Mouse (Mus musculus) midbrain, embryonic 11.5 days (tissue): ENCODE data around the gene Rspry1. TPM values are rescaled to one million over a fixed set of nuclear protein-coding genes. Genes with fewer than 3 reads are reported as not detected.

Experiments used
- ATAC-seq: fragments of 200-750 bp; cut with Nextera tagmentation; 2 replicates; pipeline ENCODE4 v1.8.0; 2017; ENCODE audit warnings: moderate TSS enrichment, moderate library complexity; ENCODE audit not compliant: low FRiP score
- DNase-seq: peaks from one replicate; pipeline ENCODE4 v3.0.0; 2015; ENCODE audit warnings: low spot score; ENCODE audit errors: missing footprints
- H3K27ac ChIP-seq: fragments of 300-500 bp; sonication (generic); 2 replicates; pipeline ENCODE4 v1.5.1; 2014; ENCODE audit warnings: low read depth, low read length
- H3K27me3 ChIP-seq: fragments of 300-500 bp; sonication (generic); 2 replicates; pipeline ENCODE4 v1.6.1; 2014; ENCODE audit warnings: mild to moderate bottlenecking, low read length, moderate library complexity, mixed read lengths; ENCODE audit not compliant: control insufficient read depth, insufficient read depth
- H3K36me3 ChIP-seq: fragments of 300-500 bp; sonication (generic); 2 replicates; pipeline ENCODE4 v1.6.1; 2014; ENCODE audit warnings: mild to moderate bottlenecking, low read length, moderate library complexity, mixed read lengths; ENCODE audit not compliant: control insufficient read depth, insufficient read depth
- H3K4me1 ChIP-seq: fragments of 300-500 bp; sonication (generic); 2 replicates; pipeline ENCODE4 v1.6.1; 2014; ENCODE audit warnings: low read length; ENCODE audit not compliant: control insufficient read depth, insufficient read depth
- H3K4me2 ChIP-seq: fragments of 300-500 bp; sonication (generic); 2 replicates; pipeline ENCODE4 v1.6.1; 2014; ENCODE audit warnings: mild to moderate bottlenecking, moderate library complexity
- H3K4me3 ChIP-seq: fragments of 300-500 bp; sonication (generic); 2 replicates; pipeline ENCODE4 v1.5.1; 2014; ENCODE audit warnings: low read depth, low read length
- H3K9ac ChIP-seq: fragments of 300-500 bp; sonication (generic); 2 replicates; pipeline ENCODE4 v1.6.1; 2014; ENCODE audit warnings: low read length
- H3K9me3 ChIP-seq: fragments of 300-500 bp; sonication (generic); 2 replicates; pipeline ENCODE4 v1.6.1; 2016; ENCODE audit warnings: low read length; ENCODE audit not compliant: control insufficient read depth
- WGBS: fragments of 180-500 bp; shearing (Covaris S2); extraction: QIAGEN DNeasy Blood & Tissue Kit; methylation state at CpG from one replicate; pipeline ENCODE4 v1.1.7; 2014; 5-methylcytosine and 5-hydroxymethylcytosine counted together
- polyA plus RNA-seq: library from polyadenylated mRNA; unstranded; fragments of >200 nt; fragmentation: Nextera tagmentation; extraction: Ambion mirVana; gene quantifications from 2 replicates; pipeline ENCODE4 v1.2.1, GENCODE M21; 2014

The Rspry1 gene
- polyA plus RNA-seq, 1 experiment from 2014 or later, result 50.7 TPM

GRCm38 (mm10) chr8:94703972-94704668, 102.4 kb downstream of the Rspry1 start:
- Histone ChIP-seq H3K27me3 (no peaks in the 10 kb centered on the region), H3K9me3 (no peaks in the 10 kb centered on the region), H3K36me3 (no peaks in the 10 kb centered on the region), H3K27ac (0 out of 2 replicates have a peak overlapping the region, but pooled peaks have one; percentile 9), H3K4me2 (peak overlapping the region; percentile 50), H3K4me3 (peak overlapping the region; percentile 40), H3K9ac (peak overlapping the region; percentile 60), H3K4me1 (no peaks in the 10 kb centered on the region)
- ATAC-seq, result peak; percentile 90
- under 1% methylated on average over 35 of the region's 35 CpGs for WGBS
- DNase-seq, result peak; percentile 100

DNA sequence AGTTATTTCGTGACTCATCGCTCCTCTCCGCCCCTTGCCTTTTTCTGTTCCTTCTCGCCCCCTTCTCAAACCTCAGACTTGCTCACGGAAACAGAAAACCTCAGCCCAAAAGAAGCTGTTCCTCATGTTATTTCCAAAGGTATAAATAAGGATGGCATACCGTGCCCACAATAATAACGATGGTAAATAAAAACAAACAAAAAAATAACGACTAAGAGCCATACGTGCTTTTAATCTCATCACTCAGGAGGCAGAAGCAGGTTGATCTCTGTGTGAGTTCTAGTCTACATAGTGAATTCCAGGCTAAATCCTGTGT, 102.9 kb downstream of the Rspry1 start:
- Histone ChIP-seq H3K4me1 (no peaks in the 10 kb centered on the region), H3K4me2 (peak overlapping the region; percentile 50), H3K9ac (peak overlapping the region; percentile 60), H3K36me3 (no peaks in the 10 kb centered on the region), H3K27ac (0 out of 2 replicates have a peak overlapping the region, but pooled peaks have one; percentile 9), H3K9me3 (no peaks in the 10 kb centered on the region), H3K27me3 (no peaks in the 10 kb centered on the region), H3K4me3 (peak overlapping the region; percentile 40)
- no peak for ATAC-seq
- 22% methylated on average over 9 of the region's 9 CpGs for WGBS
- no peak for DNase-seq

DNA sequence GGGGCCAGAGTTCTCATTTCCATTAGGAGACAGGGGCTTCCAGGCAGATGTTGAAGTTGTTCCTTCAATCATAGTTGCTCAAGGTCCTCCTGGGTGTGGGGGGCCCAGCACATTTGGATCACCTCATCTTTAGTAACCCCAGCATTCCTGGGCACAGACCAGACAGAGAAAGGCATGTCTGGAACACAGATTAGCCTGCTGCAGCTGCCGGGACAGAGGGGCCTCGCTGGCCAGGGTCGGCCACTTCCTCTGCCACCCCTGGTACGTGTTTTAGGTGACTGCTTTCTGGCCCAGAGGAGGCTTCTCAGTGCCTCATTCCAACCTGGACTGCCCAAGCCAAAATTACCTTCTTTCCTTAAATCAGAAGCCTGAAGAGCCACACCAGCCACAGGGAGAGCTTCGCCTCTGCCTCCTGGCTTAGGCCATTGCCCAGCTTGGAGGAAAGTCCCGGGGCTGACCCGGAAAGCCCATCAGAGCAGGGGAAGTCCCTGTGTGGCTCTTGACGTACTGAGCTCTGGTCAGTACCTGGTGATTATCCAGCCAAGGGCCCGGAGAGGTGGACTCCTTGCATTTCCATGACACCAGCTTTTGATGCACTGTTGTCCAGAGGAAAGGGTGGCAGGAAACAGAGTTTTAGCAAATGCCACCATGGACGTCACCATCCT, 104.0 kb downstream of the Rspry1 start:
- Histone ChIP-seq H3K36me3 (no peaks in the 10 kb centered on the region), H3K27ac (no peak overlapping the region), H3K9me3 (no peaks in the 10 kb centered on the region), H3K9ac (no peak overlapping the region), H3K4me1 (no peaks in the 10 kb centered on the region), H3K27me3 (no peaks in the 10 kb centered on the region), H3K4me3 (no peak overlapping the region), H3K4me2 (no peak overlapping the region)
- DNase-seq (peak; percentile 81), ATAC-seq (no peak)
- 83% methylated on average over 10 of the region's 10 CpGs for WGBS

- DNase-seq, result no peak
- no peaks in the 10 kb centered on the region for H3K9me3 ChIP-seq
- no peak overlapping the region for H3K9ac ChIP-seq
- 76% methylated on average over 9 of the region's 9 CpGs for WGBS
- no peak overlapping the region for H3K4me2 ChIP-seq
- no peaks in the 10 kb centered on the region for H3K4me1 ChIP-seq
- H3K27me3 ChIP-seq, result no peaks in the 10 kb centered on the region
- no peak overlapping the region for H3K27ac ChIP-seq
- H3K4me3 ChIP-seq, result no peak overlapping the region
- H3K36me3 ChIP-seq, result no peaks in the 10 kb centered on the region
- no peak for ATAC-seq
Measured at GRCm38 (mm10) chr8:94706732-94707395, 105.1 kb downstream of the Rspry1 start.

Other genes with a start within 250 kb of the Rspry1 start
- 56.8 and 60.4 TPM in 2 replicates for gene Herpud1, start 215.5 kb upstream of the Rspry1 start, polyA plus RNA-seq
- gene Nlrc5, start 167.6 kb upstream of the Rspry1 start, polyA plus RNA-seq, result 0.23 TPM in 1 of 2 replicates, not detected in the other
- 11.1 and 12.4 TPM in 2 replicates for gene Cpne2, start 68.9 kb upstream of the Rspry1 start, polyA plus RNA-seq
- gene Fam192a, start 60 bp downstream of the Rspry1 start, polyA plus RNA-seq, result 107 and 127 TPM in 2 replicates
- 94.6 and 108 TPM in 2 replicates for gene Arl2bp, start 64.7 kb downstream of the Rspry1 start, polyA plus RNA-seq
- 0.66 TPM in 1 of 2 replicates, not detected in the other for gene Pllp, start 94.3 kb downstream of the Rspry1 start, polyA plus RNA-seq
- gene Ccl22, start 143.7 kb downstream of the Rspry1 start, polyA plus RNA-seq, result not detected in 2 replicates
- gene Cx3cl1, start 170.1 kb downstream of the Rspry1 start, polyA plus RNA-seq, result 9.4 and 10.4 TPM in 2 replicates
- not detected in 2 replicates for gene Ccl17, start 208.5 kb downstream of the Rspry1 start, polyA plus RNA-seq
- gene Coq9, start 236.4 kb downstream of the Rspry1 start, polyA plus RNA-seq, result 49.4 and 51.5 TPM in 2 replicates
- 134 and 154 TPM in 2 replicates for gene Ciapin1, start 236.4 kb downstream of the Rspry1 start, polyA plus RNA-seq